Mouse (Mus musculus): Measurements from ENCODE around the gene Ext2. TPM values are rescaled to one million over a fixed set of nuclear protein-coding genes. Genes with fewer than 3 reads are reported as not detected.

The Ext2 gene
- total RNA-seq, 2 experiments from 2014 or later = 39.6 to 41.5 TPM

GRCm38 (mm10) chr2:93706407-93706806 is 116.0 kb downstream of the Ext2 start:
- no peak for TF ChIP-seq CTCF (IDR thresholded peaks at IDR 0.05)
- intact Hi-C loops (cut with DNase I) = no loop called here
- no peak for DNase-seq
- no peak overlapping the region for H3K4me3 ChIP-seq
- no peak overlapping the region for H3K27ac ChIP-seq

GRCm38 (mm10) chr2:93704195-93704594 is 118.2 kb downstream of the Ext2 start:
- H3K27ac ChIP-seq = no peak overlapping the region
- no peak for TF ChIP-seq CTCF (IDR thresholded peaks at IDR 0.05)
- intact Hi-C loops (cut with DNase I) = no loop called here
- H3K4me3 ChIP-seq = no peak overlapping the region
- peak; percentile 4 for DNase-seq

DNA sequence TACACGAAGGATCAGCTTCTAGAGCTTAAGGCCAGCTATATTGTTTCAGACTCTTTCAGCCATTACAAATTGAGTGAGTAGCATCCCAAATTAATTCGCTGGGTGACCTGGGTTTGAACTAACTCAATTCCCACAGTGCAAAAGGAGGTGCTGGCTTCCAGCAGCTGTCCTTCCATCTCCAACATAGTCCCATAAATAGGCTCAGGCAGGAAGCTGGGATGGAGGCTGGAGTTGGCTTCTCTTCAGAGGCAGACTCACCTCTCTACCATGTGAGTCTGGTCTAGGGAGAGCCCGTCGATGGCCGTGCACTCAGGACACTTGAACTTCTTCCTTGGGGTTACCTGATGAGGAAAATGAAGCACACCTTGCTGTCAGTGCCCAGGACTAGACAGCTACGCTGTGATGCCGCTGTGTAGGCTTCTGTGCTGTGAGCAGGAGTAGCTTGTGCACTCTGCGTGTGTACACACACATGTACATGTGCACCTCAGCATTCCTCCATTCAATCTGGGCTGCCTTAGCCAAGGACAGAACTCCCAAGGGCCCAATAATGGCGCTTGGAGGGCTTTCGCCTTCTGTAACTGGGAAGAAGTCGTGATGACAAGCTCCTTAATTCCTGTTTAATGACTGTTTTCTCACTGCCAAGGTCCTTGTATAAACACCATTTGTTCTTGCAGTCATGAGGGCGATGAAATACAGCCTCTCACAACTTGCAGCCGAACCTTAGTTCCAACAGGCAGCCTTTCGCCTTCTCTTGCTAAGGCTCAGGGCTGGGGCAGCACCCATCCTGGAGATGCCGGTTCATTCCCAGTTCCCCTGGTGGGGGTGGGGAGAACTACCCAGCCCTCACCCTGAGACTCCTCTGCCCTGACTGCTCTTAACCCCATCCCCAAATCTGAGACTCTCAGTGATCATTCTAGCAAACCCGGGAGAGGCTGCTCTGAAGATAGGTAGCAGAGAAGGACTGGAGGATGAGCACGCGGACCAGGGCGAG is 119.1 kb downstream of the Ext2 start:
- Histone ChIP-seq H3K27ac (no peak overlapping the region), H3K4me3 (no peak overlapping the region)
- no peak for TF ChIP-seq CTCF (IDR thresholded peaks at IDR 0.05)
- peak; percentile 49 for DNase-seq
- intact Hi-C loops (cut with DNase I) = no loop called here

- TF ChIP-seq CTCF (IDR thresholded peaks at IDR 0.05) = no peak
- DNase-seq = peak; percentile 66
- Histone ChIP-seq H3K4me3 (no peak overlapping the region), H3K27ac (peak overlapping the region; percentile 63)
- intact Hi-C loops (cut with DNase I) = no loop called here
Measured at GRCm38 (mm10) chr2:93699346-93699745, 123.0 kb downstream of the Ext2 start.

GRCm38 (mm10) chr2:93696181-93696641 is 126.2 kb downstream of the Ext2 start:
- Histone ChIP-seq H3K27ac (no peak overlapping the region), H3K4me3 (no peak overlapping the region)
- intact Hi-C loops (cut with DNase I) = no loop called here
- TF ChIP-seq CTCF (IDR thresholded peaks at IDR 0.05) = no peak
- no peak for DNase-seq

GRCm38 (mm10) chr2:93693101-93693500 is 129.3 kb downstream of the Ext2 start:
- intact Hi-C loops (cut with DNase I) = no loop called here
- no peak overlapping the region for H3K27ac ChIP-seq
- no peak for TF ChIP-seq CTCF (IDR thresholded peaks at IDR 0.05)
- DNase-seq = peak; percentile 46
- no peak overlapping the region for H3K4me3 ChIP-seq

GRCm38 (mm10) chr2:93690064-93690930 is 132.1 kb downstream of the Ext2 start:
- TF ChIP-seq CTCF (IDR thresholded peaks at IDR 0.05) = no peak
- DNase-seq = no peak
- intact Hi-C loops (cut with DNase I) = no loop called here
- Histone ChIP-seq H3K4me3 (no peak overlapping the region), H3K27ac (no peak overlapping the region)

- no peak for DNase-seq
- H3K27ac ChIP-seq = no peak overlapping the region
- intact Hi-C loops (cut with DNase I) = no loop called here
- no peak overlapping the region for H3K4me3 ChIP-seq
- TF ChIP-seq CTCF (IDR thresholded peaks at IDR 0.05) = no peak
Measured at GRCm38 (mm10) chr2:93683674-93684073, 138.7 kb downstream of the Ext2 start.

DNA sequence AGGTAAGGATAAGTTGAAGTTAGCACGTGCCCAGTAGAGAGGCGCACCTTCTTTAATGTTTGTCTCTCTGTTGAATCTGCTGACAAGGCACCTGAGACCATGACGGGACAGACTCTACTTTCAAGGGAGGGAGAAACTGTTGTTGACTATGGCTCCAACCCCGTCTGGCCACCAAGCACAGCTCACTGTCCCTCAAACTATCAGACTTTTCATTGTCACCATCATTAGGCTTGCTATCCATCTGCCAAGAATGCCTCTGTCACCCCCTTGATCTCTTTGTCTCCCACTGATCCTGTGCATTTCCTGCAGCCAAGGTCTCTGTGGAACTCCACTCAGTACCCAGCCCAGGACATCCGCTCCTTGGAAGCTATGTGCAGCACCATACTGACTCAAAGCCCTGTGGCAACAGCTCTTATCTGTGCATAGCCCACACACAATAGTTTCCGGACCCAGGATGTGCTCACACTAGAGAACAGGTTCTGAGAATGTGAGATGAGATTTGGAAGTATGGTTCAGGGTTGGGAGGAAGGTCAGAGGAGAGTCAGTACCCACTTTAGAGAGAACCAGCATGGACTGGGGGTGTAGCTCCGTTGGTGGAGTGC is 139.7 kb downstream of the Ext2 start:
- no peak for TF ChIP-seq CTCF (IDR thresholded peaks at IDR 0.05)
- DNase-seq = no peak
- Histone ChIP-seq H3K27ac (no peak overlapping the region), H3K4me3 (no peak overlapping the region)
- intact Hi-C loops (cut with DNase I) = no loop called here

GRCm38 (mm10) chr2:93681321-93681720 is 141.0 kb downstream of the Ext2 start:
- DNase-seq = no peak
- no peak for TF ChIP-seq CTCF (IDR thresholded peaks at IDR 0.05)
- Histone ChIP-seq H3K27ac (no peak overlapping the region), H3K4me3 (no peak overlapping the region)
- intact Hi-C loops (cut with DNase I) = no loop called here

DNA sequence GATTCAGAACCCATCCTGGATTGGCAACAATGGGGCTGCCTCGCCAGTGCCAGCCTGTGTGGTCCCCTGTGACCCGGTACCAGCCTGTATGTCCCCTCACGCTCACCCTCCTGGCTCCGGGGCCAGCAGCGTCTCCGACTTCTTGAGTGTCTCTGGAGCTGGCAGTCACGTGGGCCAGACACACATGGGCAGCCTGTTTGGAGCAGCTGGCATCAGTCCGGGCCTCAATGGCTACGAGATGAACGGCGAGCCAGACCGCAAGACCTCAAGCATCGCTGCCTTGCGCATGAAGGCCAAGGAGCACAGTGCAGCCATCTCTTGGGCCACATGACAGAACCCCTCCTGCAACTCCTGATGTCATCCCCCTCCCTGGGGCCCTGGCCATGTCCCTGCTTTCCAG is 145.1 kb downstream of the Ext2 start:
- DNase-seq = peak; percentile 10

GRCm38 (mm10) chr2:93671573-93672184 is 150.7 kb downstream of the Ext2 start:
- intact Hi-C loops (cut with DNase I) = no loop called here
- Histone ChIP-seq H3K4me3 (no peak overlapping the region), H3K27ac (no peak overlapping the region)
- no peak for DNase-seq
- TF ChIP-seq CTCF (IDR thresholded peaks at IDR 0.05) = no peak

More for the DNA sequence above, 145.1 kb downstream of the Ext2 start:
- intact Hi-C loops (cut with DNase I) = no loop called here
- H3K27ac ChIP-seq = no peak overlapping the region
- no peak overlapping the region for H3K4me3 ChIP-seq
- no peak for TF ChIP-seq CTCF (IDR thresholded peaks at IDR 0.05)

Data from gastrocnemius, adult 2 months (tissue).